Mouse (Mus musculus): ENCODE results near the gene Tsc22d2. TPM values are rescaled to one million over a fixed set of nuclear protein-coding genes. Genes with fewer than 3 reads are reported as not detected.

Gene Tsc22d2
- polyA plus RNA-seq, 1 experiment from 2014 or later: 5.5 TPM

DNA sequence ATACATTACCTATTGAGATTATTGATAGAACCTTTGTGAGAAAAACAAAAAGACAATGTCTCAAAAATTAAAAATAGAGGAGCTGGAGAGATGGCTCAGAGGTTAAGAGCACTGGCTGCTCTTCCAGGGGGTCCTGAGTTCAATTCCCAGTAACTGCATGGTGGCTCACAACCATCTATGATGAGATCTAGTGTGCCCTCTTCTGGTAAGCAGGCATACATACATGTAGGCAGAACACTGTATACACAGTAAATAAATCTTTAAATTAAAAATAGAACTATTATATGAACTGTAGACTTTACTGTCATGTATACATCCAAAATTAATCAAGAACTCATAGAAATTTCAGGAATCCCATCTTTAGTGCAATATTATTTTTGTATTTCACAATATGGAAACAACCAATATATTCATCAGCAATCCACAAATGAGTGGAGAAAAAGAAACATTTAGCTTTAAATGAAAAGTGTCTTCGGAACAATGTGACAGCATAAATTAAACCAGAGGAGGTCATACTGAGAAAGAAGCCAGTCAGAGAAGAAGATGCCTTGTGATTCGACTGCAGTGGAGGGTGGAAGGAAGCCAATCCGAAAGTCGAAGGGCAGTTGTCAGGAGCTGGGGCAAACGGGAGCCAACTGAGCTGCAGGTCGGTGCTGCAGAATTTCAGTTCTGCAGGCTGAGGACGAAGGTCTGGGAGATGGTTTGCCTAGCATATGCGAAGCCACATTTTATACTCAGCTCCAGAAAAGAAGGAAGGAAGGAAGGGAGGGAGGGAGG, 73.7 kb downstream of the Tsc22d2 start:
- Histone ChIP-seq H3K4me1 (ENCODE audit: insufficient read depth) (no peaks in the 10 kb centered on the region), H3K4me3 (ENCODE audit: low read depth, low read length) (no peak overlapping the region), H3K27me3 (ENCODE audit: insufficient read depth, low read length) (no peaks in the 10 kb centered on the region), H3K27ac (ENCODE audit: low read depth) (no peak overlapping the region), H3K4me2 (ENCODE audit: low read depth, low read length) (no peak overlapping the region), H3K9me3 (ENCODE audit: low read length) (peaks cover 5% of the 10 kb centered on the region; the same call in 1 of the 2 replicates), H3K9ac (replicated peaks) (no peak overlapping the region), H3K36me3 (replicated peaks; ENCODE audit: insufficient read depth, low read length) (no peaks in the 10 kb centered on the region)
- ATAC-seq (no peak), DNase-seq (no peak)
- no peak for TF ChIP-seq EP300 (IDR thresholded peaks at IDR 0.05; ENCODE audit: low read depth)
- TF ChIP-seq CTCF (IDR thresholded peaks at IDR 0.05; ENCODE audit: low read depth): peak; percentile 50
- WGBS (ENCODE audit: insufficient replicate concordance): 59% methylated on average over 7 of the region's 8 CpGs

DNA sequence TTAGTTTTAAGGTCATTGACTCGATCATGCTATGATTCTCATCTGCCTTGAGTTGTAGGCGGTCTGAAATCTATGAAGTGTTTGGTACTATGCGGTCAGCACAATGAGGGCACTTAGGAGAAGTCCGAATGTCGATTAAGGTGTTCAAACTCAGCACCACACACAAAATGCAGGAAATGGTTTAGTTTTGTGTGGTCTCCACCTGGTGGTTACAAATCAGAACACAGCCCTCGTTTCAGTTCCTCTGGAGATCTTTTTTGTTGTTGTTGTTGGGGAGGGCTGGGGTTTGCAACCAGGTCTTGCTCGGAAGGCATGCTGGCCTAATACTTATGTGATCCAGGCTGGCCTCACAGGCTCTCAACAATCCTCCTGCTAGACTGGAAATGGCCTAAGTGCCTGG, 76.3 kb downstream of the Tsc22d2 start:
- no peak overlapping the region for H3K4me3 ChIP-seq (ENCODE audit: low read depth, low read length)
- H3K27ac ChIP-seq (ENCODE audit: low read depth): no peak overlapping the region
- H3K9me3 ChIP-seq (ENCODE audit: low read length): peaks cover 5% of the 10 kb centered on the region; the same call in 1 of the 2 replicates
- no peaks in the 10 kb centered on the region for H3K27me3 ChIP-seq (ENCODE audit: insufficient read depth, low read length)
- no peak overlapping the region for H3K9ac ChIP-seq (replicated peaks)
- WGBS (ENCODE audit: insufficient replicate concordance): 66% methylated on average over 7 of the region's 7 CpGs
- DNase-seq (no peak), ATAC-seq (no peak)
- TF ChIP-seq CTCF (IDR thresholded peaks at IDR 0.05; ENCODE audit: low read depth) (peak; percentile 64), EP300 (IDR thresholded peaks at IDR 0.05; ENCODE audit: low read depth) (no peak)
- no peaks in the 10 kb centered on the region for H3K4me1 ChIP-seq (ENCODE audit: insufficient read depth)
- no peak overlapping the region for H3K4me2 ChIP-seq (ENCODE audit: low read depth, low read length)
- no peaks in the 10 kb centered on the region for H3K36me3 ChIP-seq (replicated peaks; ENCODE audit: insufficient read depth, low read length)

DNA sequence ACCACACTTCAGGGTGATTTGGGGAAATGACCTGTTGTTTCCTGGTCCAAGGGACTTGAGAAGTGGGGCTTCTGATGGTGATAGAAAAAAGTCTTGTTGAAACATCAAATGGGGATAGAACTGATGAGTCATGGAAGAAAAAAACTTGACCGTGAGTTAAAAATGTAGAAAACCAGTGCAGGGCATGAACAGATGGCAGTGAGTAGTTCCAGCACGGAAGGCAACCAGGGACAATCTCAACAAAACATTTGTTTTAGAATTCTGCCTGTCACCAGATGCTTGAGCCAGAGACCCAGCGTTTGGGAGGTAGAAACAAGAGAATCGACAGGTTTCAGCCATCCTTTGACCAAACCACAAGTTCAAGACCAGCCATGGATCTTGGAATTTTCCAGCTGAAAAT, 79.1 kb downstream of the Tsc22d2 start:
- Histone ChIP-seq H3K27me3 (ENCODE audit: insufficient read depth, low read length) (no peaks in the 10 kb centered on the region), H3K27ac (ENCODE audit: low read depth) (no peak overlapping the region), H3K4me2 (ENCODE audit: low read depth, low read length) (no peak overlapping the region), H3K9me3 (ENCODE audit: low read length) (no peaks in the 10 kb centered on the region), H3K4me1 (ENCODE audit: insufficient read depth) (no peaks in the 10 kb centered on the region), H3K4me3 (ENCODE audit: low read depth, low read length) (no peak overlapping the region), H3K36me3 (replicated peaks; ENCODE audit: insufficient read depth, low read length) (no peaks in the 10 kb centered on the region), H3K9ac (replicated peaks) (no peak overlapping the region)
- TF ChIP-seq CTCF (IDR thresholded peaks at IDR 0.05; ENCODE audit: low read depth) (no peak), EP300 (IDR thresholded peaks at IDR 0.05; ENCODE audit: low read depth) (no peak)
- ATAC-seq (no peak), DNase-seq (no peak)
- 63% methylated on average over 4 of the region's 4 CpGs for WGBS (ENCODE audit: insufficient replicate concordance)

DNA sequence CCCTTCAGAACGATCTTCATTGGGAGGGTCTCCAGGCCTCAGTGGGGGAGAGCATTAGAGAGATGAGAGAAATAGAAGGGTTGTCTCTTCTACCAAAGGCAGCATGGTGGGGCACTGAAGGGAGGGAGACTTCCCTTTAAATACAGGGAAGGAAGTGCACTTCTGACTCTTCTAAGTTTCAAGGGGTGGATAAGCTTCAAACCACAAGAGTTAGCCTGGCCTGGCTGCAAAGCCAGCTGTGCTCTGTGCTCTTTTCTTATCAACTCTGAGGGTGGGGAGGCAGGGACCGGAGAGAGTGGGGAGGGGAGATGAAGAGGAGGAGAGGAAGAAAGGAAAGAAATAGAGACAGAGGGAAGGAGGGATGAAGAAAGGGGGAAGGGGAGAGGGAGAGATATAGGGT, 87.4 kb downstream of the Tsc22d2 start:
- no peak overlapping the region for H3K4me3 ChIP-seq (ENCODE audit: low read depth, low read length)
- peak overlapping the region; percentile 32; the same call in 1 of the 2 replicates for H3K4me2 ChIP-seq (ENCODE audit: low read depth, low read length)
- H3K27ac ChIP-seq (ENCODE audit: low read depth): peak overlapping the region; percentile 66
- no peaks in the 10 kb centered on the region for H3K36me3 ChIP-seq (replicated peaks; ENCODE audit: insufficient read depth, low read length)
- H3K27me3 ChIP-seq (ENCODE audit: insufficient read depth, low read length): no peaks in the 10 kb centered on the region
- no peak overlapping the region for H3K9ac ChIP-seq (replicated peaks)
- WGBS (ENCODE audit: insufficient replicate concordance): 19% methylated on average over 2 of the region's 2 CpGs
- H3K9me3 ChIP-seq (ENCODE audit: low read length): no peaks in the 10 kb centered on the region
- H3K4me1 ChIP-seq (ENCODE audit: insufficient read depth): no peaks in the 10 kb centered on the region
- ATAC-seq: peak; percentile 36
- TF ChIP-seq EP300 (IDR thresholded peaks at IDR 0.05; ENCODE audit: low read depth): no peak
- no peak for TF ChIP-seq CTCF (IDR thresholded peaks at IDR 0.05; ENCODE audit: low read depth)
- no peak for DNase-seq

DNA sequence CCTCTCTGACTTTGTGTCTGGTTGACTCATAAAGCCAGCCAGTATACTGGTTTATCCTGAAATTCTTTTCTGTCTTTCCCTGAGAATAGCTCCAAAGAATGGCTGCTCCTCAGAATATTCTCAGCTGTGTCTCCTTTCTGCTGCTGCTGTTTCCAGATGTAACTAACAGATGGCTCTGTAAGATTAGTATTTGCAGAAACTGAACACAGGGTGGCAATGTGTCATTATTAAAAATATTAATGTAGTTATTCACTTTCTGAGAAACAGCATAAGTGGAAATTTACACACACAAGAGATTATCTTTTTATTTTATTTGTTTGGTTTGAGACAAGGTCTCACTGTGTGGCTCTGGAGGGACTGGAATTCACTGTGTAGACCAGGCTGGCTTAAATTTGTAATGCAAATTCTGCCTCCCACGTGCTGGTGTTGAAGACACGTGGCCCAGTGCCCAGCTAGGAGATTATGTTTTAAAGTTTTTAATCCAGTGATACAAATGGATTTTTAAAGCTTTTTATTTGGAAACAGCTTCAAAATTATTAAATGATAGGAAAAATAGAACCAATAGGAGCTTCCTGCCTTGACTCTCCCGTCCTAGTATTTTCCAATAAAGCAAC, 89.3 kb downstream of the Tsc22d2 start:
- Histone ChIP-seq H3K4me1 (ENCODE audit: insufficient read depth) (no peaks in the 10 kb centered on the region; the same call in 1 of the 2 replicates), H3K9ac (replicated peaks) (no peak overlapping the region), H3K27me3 (ENCODE audit: insufficient read depth, low read length) (no peaks in the 10 kb centered on the region), H3K4me3 (ENCODE audit: low read depth, low read length) (no peak overlapping the region), H3K4me2 (ENCODE audit: low read depth, low read length) (no peak overlapping the region), H3K36me3 (replicated peaks; ENCODE audit: insufficient read depth, low read length) (no peaks in the 10 kb centered on the region), H3K9me3 (ENCODE audit: low read length) (no peaks in the 10 kb centered on the region), H3K27ac (ENCODE audit: low read depth) (no peak overlapping the region)
- ATAC-seq (no peak), DNase-seq (no peak)
- 65% methylated on average over 3 of the region's 3 CpGs for WGBS (ENCODE audit: insufficient replicate concordance)
- TF ChIP-seq EP300 (IDR thresholded peaks at IDR 0.05; ENCODE audit: low read depth) (no peak), CTCF (IDR thresholded peaks at IDR 0.05; ENCODE audit: low read depth) (peak; percentile 26)

DNA sequence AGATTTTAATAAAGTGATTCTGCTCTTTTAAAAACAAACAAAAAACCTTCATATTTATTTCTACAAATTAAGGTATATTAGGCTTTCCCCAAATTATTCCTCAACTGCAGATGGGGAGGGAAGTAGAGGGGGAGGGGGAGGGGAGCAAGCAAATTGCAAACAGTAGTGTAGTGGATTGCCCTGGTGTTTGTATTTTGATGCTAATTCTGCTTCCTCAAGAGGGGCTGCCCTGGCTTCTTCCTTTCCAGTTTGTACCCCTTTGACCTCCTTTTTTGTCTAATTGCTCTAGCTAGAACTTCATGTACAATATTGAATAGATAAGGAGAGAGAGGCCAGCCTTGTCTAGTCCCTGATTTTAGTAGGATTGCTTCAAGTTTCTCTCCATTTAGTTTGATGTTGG, 90.2 kb downstream of the Tsc22d2 start:
- no peaks in the 10 kb centered on the region for H3K36me3 ChIP-seq (replicated peaks; ENCODE audit: insufficient read depth, low read length)
- no peaks in the 10 kb centered on the region for H3K9me3 ChIP-seq (ENCODE audit: low read length)
- ATAC-seq (no peak), DNase-seq (no peak)
- H3K9ac ChIP-seq (replicated peaks): no peak overlapping the region
- H3K4me3 ChIP-seq (ENCODE audit: low read depth, low read length): no peak overlapping the region
- no peak overlapping the region for H3K27ac ChIP-seq (ENCODE audit: low read depth)
- TF ChIP-seq CTCF (IDR thresholded peaks at IDR 0.05; ENCODE audit: low read depth) (no peak), EP300 (IDR thresholded peaks at IDR 0.05; ENCODE audit: low read depth) (no peak)
- no peaks in the 10 kb centered on the region for H3K27me3 ChIP-seq (ENCODE audit: insufficient read depth, low read length)
- H3K4me2 ChIP-seq (ENCODE audit: low read depth, low read length): no peak overlapping the region
- no peaks in the 10 kb centered on the region; the same call in 1 of the 2 replicates for H3K4me1 ChIP-seq (ENCODE audit: insufficient read depth)

Measured in liver, postnatal 0 days (tissue).